Mouse (Mus musculus): Measurements from ENCODE around the gene Nek8. TPM values are rescaled to one million over a fixed set of nuclear protein-coding genes. Genes with fewer than 3 reads are reported as not detected.

Nek8 gene
- total and polyA plus RNA-seq, 3 experiments, result 7.1 to 8.3 (median 7.4) TPM

DNA sequence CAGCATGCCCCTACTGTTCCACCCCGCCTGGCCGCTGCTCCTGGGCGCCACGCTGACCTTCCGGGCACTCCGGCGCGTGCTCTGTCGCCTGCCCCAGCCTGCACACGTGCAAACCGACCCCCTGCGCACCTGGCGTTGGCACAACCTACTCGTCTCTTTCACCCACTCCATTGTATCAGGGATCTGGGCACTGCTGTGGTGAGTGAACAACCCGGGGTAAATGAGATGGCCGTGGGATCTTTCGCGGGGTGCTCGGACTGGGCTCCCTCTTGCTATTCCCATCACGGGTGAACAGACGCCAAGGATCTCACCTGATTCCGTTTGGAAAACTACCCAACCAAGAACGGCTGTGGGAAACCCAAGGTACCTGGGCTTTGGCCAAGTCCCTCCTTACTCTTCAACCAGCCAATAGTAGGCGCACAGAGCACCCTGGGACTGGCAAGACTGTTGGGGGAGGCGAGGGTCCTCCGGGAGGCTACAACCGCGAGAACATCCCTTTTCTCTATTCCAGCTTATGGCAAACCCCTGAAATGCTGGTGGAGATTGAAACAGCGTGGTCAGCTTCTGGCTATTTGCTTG is 2.5 kb upstream of the Nek8 start:
- no peaks in the 10 kb centered on the region for H3K27me3 ChIP-seq (replicated peaks)
- TF ChIP-seq BHLHE40 (IDR thresholded peaks at IDR 0.05; ENCODE audit: low read depth, low read length), result peak; percentile 98
- TF ChIP-seq POLR2AphosphoS2 (IDR thresholded peaks at IDR 0.05; ENCODE audit: low read depth, low read length), result no peak; the same call in 1 of the 2 replicates
- no peak for TF ChIP-seq EP300 (IDR thresholded peaks at IDR 0.05; ENCODE audit: low read length)
- TF ChIP-seq GABPA (IDR thresholded peaks at IDR 0.05; ENCODE audit: insufficient replicate concordance, low read depth, low read length), result no peak
- peak; percentile 85 for TF ChIP-seq CHD2 (IDR thresholded peaks at IDR 0.05; ENCODE audit: low read length)
- TF ChIP-seq ETS1 (conservative IDR thresholded peaks at IDR 0.05; ENCODE audit: low read depth, low read length), result 0 out of 2 replicates have a peak, but pooled peaks have one; percentile 15
- TF ChIP-seq MYC (IDR thresholded peaks at IDR 0.05; ENCODE audit: low read depth, low read length), result peak; percentile 83; the same call in 1 of the 2 replicates
- no peak for TF ChIP-seq E2F4 (IDR thresholded peaks at IDR 0.05; ENCODE audit: insufficient replicate concordance, low read depth, low read length)
- peak; percentile 71 for TF ChIP-seq NRF1 (IDR thresholded peaks at IDR 0.05; ENCODE audit: low read depth, low read length)
- TF ChIP-seq MEF2A (IDR thresholded peaks at IDR 0.05; ENCODE audit: borderline replicate concordance, low read depth, low read length), result peak; percentile 64
- peak; percentile 95 for TF ChIP-seq MXI1 (IDR thresholded peaks at IDR 0.05; ENCODE audit: low read depth, low read length)
- TF ChIP-seq KAT2A (IDR thresholded peaks at IDR 0.05; ENCODE audit: insufficient replicate concordance, low read length), result 0 out of 2 replicates have a peak, but pooled peaks have one; percentile 17
- TF ChIP-seq RCOR1 (conservative IDR thresholded peaks at IDR 0.05; ENCODE audit: low read depth, low read length), result peak; percentile 83
- TF ChIP-seq MAX (IDR thresholded peaks at IDR 0.05; ENCODE audit: low read length), result peak; percentile 90
- TF ChIP-seq TCF12 (IDR thresholded peaks at IDR 0.05; ENCODE audit: low read depth, low read length), result 0 out of 2 replicates have a peak, but pooled peaks have one; percentile 1
- TF ChIP-seq POLR2A (IDR thresholded peaks at IDR 0.05; ENCODE audit: low read depth, low read length), result peak; percentile 69
- no peak for TF ChIP-seq SMC3 (IDR thresholded peaks at IDR 0.05; ENCODE audit: low read depth, low read length)
- 0 out of 4 replicates have a peak, but pooled peaks of 1 of the 2 experiments have one; percentile 10 for TF ChIP-seq CTCF (conservative IDR thresholded peaks at IDR 0.05 in 1 of 2, IDR thresholded peaks at IDR 0.05 in 1 of 2; ENCODE audit: low read depth in 2 of 2, low read length in 2 of 2)
- H3K4me1 ChIP-seq (ENCODE audit: control insufficient read depth in 1 of 2, insufficient read depth in 2 of 2), result peaks cover 13 to 59% of the 10 kb centered on the region in 2 experiments
- H3K27ac ChIP-seq (ENCODE audit: insufficient read depth, low read depth), result peak overlapping the region; percentile 94
- peak; percentile 86 for DNase-seq (ENCODE audit: extremely low read depth)
- dilution Hi-C loops (cut with MboI; ENCODE audit: extremely low pct_ligation_motif_present, extremely low pct_unique_long_range_greater_than_20kb, low sequenced_read_pairs) (no loop called here), in situ Hi-C loops (cut with MboI; ENCODE audit: low pct_ligation_motif_present, low pct_unique_long_range_greater_than_20kb, low sequenced_read_pairs) (loop anchor here (5.0 to 10.0 kb wide), 3 partner anchors 122 to 352 kb away; no protein-coding TSS in a partner anchor)
- peaks cover 38% of the 10 kb centered on the region for H3K79me2 ChIP-seq (replicated peaks; ENCODE audit: control insufficient read depth, extremely low read depth, insufficient read depth, poor library complexity, severe bottlenecking)
- peak overlapping the region; percentile 53 to 72 (median 65) for H3K4me3 ChIP-seq (replicated peaks in 1 of 3; ENCODE audit: low read depth in 2 of 3, low read length in 2 of 3, poor library complexity in 1 of 3)
- H3K9me3 ChIP-seq (replicated peaks; ENCODE audit: low read length), result no peaks in the 10 kb centered on the region
- peak overlapping the region; percentile 59 for H3K4me2 ChIP-seq (ENCODE audit: insufficient read depth, low read depth, poor library complexity, severe bottlenecking)
- peak overlapping the region; percentile 61 for H3K9ac ChIP-seq (ENCODE audit: insufficient read depth, low read depth)
- peaks cover 26 to 40% of the 10 kb centered on the region in 2 experiments for H3K36me3 ChIP-seq (replicated peaks in 1 of 2; ENCODE audit: control insufficient read depth in 1 of 2, insufficient read depth in 1 of 2, low read length in 1 of 2)

All from CH12.LX (cell line).